Mouse (Mus musculus): Measurements from ENCODE around the gene Gm37419. TPM values are rescaled to one million over a fixed set of nuclear protein-coding genes. Genes with fewer than 3 reads are reported as not detected.

The Gm37419 gene
- polyA plus RNA-seq, 1 experiment, result not detected

GRCm38 (mm10) chr16:23985467-23985861 is 2.8 kb upstream of the Gm37419 start:
- WGBS, result 6% methylated on average over 6 of the region's 6 CpGs
- Histone ChIP-seq H3K27ac (ENCODE audit: insufficient read depth, low read length) (no peak overlapping the region), H3K4me1 (ENCODE audit: control insufficient read depth, insufficient read depth, low read length) (peaks cover 12% of the 10 kb centered on the region; the same call in 1 of the 2 replicates), H3K27me3 (ENCODE audit: control insufficient read depth, insufficient read depth, low read length) (no peaks in the 10 kb centered on the region), H3K4me3 (replicated peaks; ENCODE audit: insufficient read depth, low read depth, low read length) (no peak overlapping the region)
- DNase-seq, result peak; percentile 53 to 59
- TF ChIP-seq CTCF (IDR thresholded peaks at IDR 0.05; ENCODE audit: borderline replicate concordance, insufficient read depth, low read depth, low read length) (peak; percentile 59; the same call in 1 of the 2 replicates), POLR2A (IDR thresholded peaks at IDR 0.05; ENCODE audit: borderline replicate concordance, insufficient read depth, low read length) (no peak)

- H3K4me3 ChIP-seq (replicated peaks; ENCODE audit: insufficient read depth, low read depth, low read length), result peak overlapping the region; percentile 91
- no peak for TF ChIP-seq POLR2A (IDR thresholded peaks at IDR 0.05; ENCODE audit: borderline replicate concordance, insufficient read depth, low read length)
- TF ChIP-seq CTCF (IDR thresholded peaks at IDR 0.05; ENCODE audit: borderline replicate concordance, insufficient read depth, low read depth, low read length), result no peak
- no peaks in the 10 kb centered on the region for H3K27me3 ChIP-seq (ENCODE audit: control insufficient read depth, insufficient read depth, low read length)
- H3K27ac ChIP-seq (ENCODE audit: insufficient read depth, low read length), result peak overlapping the region; percentile 57
- H3K4me1 ChIP-seq (ENCODE audit: control insufficient read depth, insufficient read depth, low read length), result peaks cover 6% of the 10 kb centered on the region; the same call in 1 of the 2 replicates
- WGBS, result 11% methylated on average over 3 of the region's 3 CpGs
- peak; percentile 44 to 47 for DNase-seq
These were observed 2.1 kb upstream of the Gm37419 start for GRCm38 (mm10) chr16:23986176-23986575.

GRCm38 (mm10) chr16:23986871-23987270 is 1.4 kb upstream of the Gm37419 start:
- WGBS, result under 1% methylated on average over 17 of the region's 17 CpGs
- DNase-seq, result peak; percentile 65 to 72
- TF ChIP-seq POLR2A (IDR thresholded peaks at IDR 0.05; ENCODE audit: borderline replicate concordance, insufficient read depth, low read length) (peak; percentile 21; the same call in 1 of the 2 replicates), CTCF (IDR thresholded peaks at IDR 0.05; ENCODE audit: borderline replicate concordance, insufficient read depth, low read depth, low read length) (no peak)
- Histone ChIP-seq H3K4me3 (replicated peaks; ENCODE audit: insufficient read depth, low read depth, low read length) (peak overlapping the region; percentile 91), H3K27me3 (ENCODE audit: control insufficient read depth, insufficient read depth, low read length) (no peaks in the 10 kb centered on the region), H3K27ac (ENCODE audit: insufficient read depth, low read length) (peak overlapping the region; percentile 57), H3K4me1 (ENCODE audit: control insufficient read depth, insufficient read depth, low read length) (peaks cover 5% of the 10 kb centered on the region; the same call in 1 of the 2 replicates)

- under 1% methylated on average over 64 of the region's 64 CpGs for WGBS
- TF ChIP-seq CTCF (IDR thresholded peaks at IDR 0.05; ENCODE audit: borderline replicate concordance, insufficient read depth, low read depth, low read length), result no peak
- no peak; the same call in 1 of the 2 replicates for TF ChIP-seq POLR2A (IDR thresholded peaks at IDR 0.05; ENCODE audit: borderline replicate concordance, insufficient read depth, low read length)
These were observed 733 bp upstream of the Gm37419 start for GRCm38 (mm10) chr16:23987341-23988156.

GRCm38 (mm10) chr16:23988157-23988465 is 171 bp upstream of the Gm37419 start:
- Histone ChIP-seq H3K27ac (ENCODE audit: insufficient read depth, low read length) (peak overlapping the region; percentile 100), H3K4me1 (ENCODE audit: control insufficient read depth, insufficient read depth, low read length) (peaks cover 5% of the 10 kb centered on the region), H3K4me3 (replicated peaks; ENCODE audit: insufficient read depth, low read depth, low read length) (peak overlapping the region; percentile 91), H3K27me3 (ENCODE audit: control insufficient read depth, insufficient read depth, low read length) (no peaks in the 10 kb centered on the region)
- TF ChIP-seq POLR2A (IDR thresholded peaks at IDR 0.05; ENCODE audit: borderline replicate concordance, insufficient read depth, low read length), result no peak
- TF ChIP-seq CTCF (IDR thresholded peaks at IDR 0.05; ENCODE audit: borderline replicate concordance, insufficient read depth, low read depth, low read length), result no peak
- under 1% methylated on average over 13 of the region's 13 CpGs for WGBS
- DNase-seq, result no peak

More at GRCm38 (mm10) chr16:23987341-23988156, 733 bp upstream of the Gm37419 start:
- no peaks in the 10 kb centered on the region for H3K27me3 ChIP-seq (ENCODE audit: control insufficient read depth, insufficient read depth, low read length)
- DNase-seq, result peak; percentile 75 to 76
- H3K4me3 ChIP-seq (replicated peaks; ENCODE audit: insufficient read depth, low read depth, low read length), result peak overlapping the region; percentile 91
- peak overlapping the region; percentile 100 for H3K27ac ChIP-seq (ENCODE audit: insufficient read depth, low read length)
- H3K4me1 ChIP-seq (ENCODE audit: control insufficient read depth, insufficient read depth, low read length), result peaks cover 5% of the 10 kb centered on the region

GRCm38 (mm10) chr16:23989209-23990160 is 1.2 kb downstream of the Gm37419 start:
- no peak for TF ChIP-seq CTCF (IDR thresholded peaks at IDR 0.05; ENCODE audit: borderline replicate concordance, insufficient read depth, low read depth, low read length)
- peak; percentile 49; the same call in 1 of the 2 replicates for TF ChIP-seq POLR2A (IDR thresholded peaks at IDR 0.05; ENCODE audit: borderline replicate concordance, insufficient read depth, low read length)
- Histone ChIP-seq H3K4me1 (ENCODE audit: control insufficient read depth, insufficient read depth, low read length) (peaks cover 9% of the 10 kb centered on the region), H3K4me3 (replicated peaks; ENCODE audit: insufficient read depth, low read depth, low read length) (peak overlapping the region; percentile 91), H3K27me3 (ENCODE audit: control insufficient read depth, insufficient read depth, low read length) (no peaks in the 10 kb centered on the region), H3K27ac (ENCODE audit: insufficient read depth, low read length) (peak overlapping the region; percentile 100)
- 1% methylated on average over 25 of the region's 25 CpGs for whole genome bisulfite sequencing
- DNase-seq, result peak; percentile 72 to 79

- no peaks in the 10 kb centered on the region for H3K27me3 ChIP-seq (ENCODE audit: control insufficient read depth, insufficient read depth, low read length)
- peak in 1 of 2 experiments; percentile 40 for DNase-seq
- H3K4me3 ChIP-seq (replicated peaks; ENCODE audit: insufficient read depth, low read depth, low read length), result peak overlapping the region; percentile 91
- 23% methylated on average over 11 of the region's 11 CpGs for WGBS
- H3K4me1 ChIP-seq (ENCODE audit: control insufficient read depth, insufficient read depth, low read length), result peaks cover 9% of the 10 kb centered on the region
- peak overlapping the region; percentile 94 for H3K27ac ChIP-seq (ENCODE audit: insufficient read depth, low read length)
- TF ChIP-seq POLR2A (IDR thresholded peaks at IDR 0.05; ENCODE audit: borderline replicate concordance, insufficient read depth, low read length) (no peak), CTCF (IDR thresholded peaks at IDR 0.05; ENCODE audit: borderline replicate concordance, insufficient read depth, low read depth, low read length) (no peak)
These were observed 2.1 kb downstream of the Gm37419 start for GRCm38 (mm10) chr16:23990161-23990970.
